Mouse (Mus musculus) limb, embryonic 11.5 days (tissue): Measurements from ENCODE around the gene Igfals. TPM values are rescaled to one million over a fixed set of nuclear protein-coding genes. Genes with fewer than 3 reads are reported as not detected.

Source experiments
- ATAC-seq: fragments of 200-750 bp; cut with Nextera tagmentation; 2 replicates; pipeline ENCODE4 v1.8.0; 2017; ENCODE audit warnings: low read depth; ENCODE audit not compliant: insufficient number of reproducible peaks, low FRiP score, low TSS enrichment
- DNase-seq: peaks from one replicate; pipeline ENCODE4 v3.0.0-alpha.2; 2015; ENCODE audit warnings: low spot score
- H3K27ac ChIP-seq: fragments of 300-500 bp; sonication (generic); replicated peaks from 2 replicates; pipeline ENCODE4 v1.5.1; 2014; ENCODE audit warnings: low read depth, mild to moderate bottlenecking, low read length
- H3K27me3 ChIP-seq: fragments of 300-500 bp; sonication (generic); 2 replicates; pipeline ENCODE4 v1.6.1; 2014; ENCODE audit warnings: mild to moderate bottlenecking, low read length, mixed read lengths; ENCODE audit not compliant: control insufficient read depth, insufficient read depth
- H3K36me3 ChIP-seq: fragments of 300-500 bp; sonication (generic); 2 replicates; pipeline ENCODE4 v1.6.1; 2014; ENCODE audit warnings: mild to moderate bottlenecking, low read length, moderate library complexity, mixed read lengths; ENCODE audit not compliant: control insufficient read depth, insufficient read depth
- H3K4me1 ChIP-seq: fragments of 300-500 bp; sonication (generic); 2 replicates; pipeline ENCODE4 v1.6.1; 2014; ENCODE audit warnings: low read length, mixed read lengths; ENCODE audit not compliant: control insufficient read depth, insufficient read depth
- H3K4me2 ChIP-seq: fragments of 300-500 bp; sonication (generic); 2 replicates; pipeline ENCODE4 v1.6.1; 2014; ENCODE audit warnings: low read depth, mild to moderate bottlenecking, moderate library complexity; ENCODE audit not compliant: severe bottlenecking
- H3K4me3 ChIP-seq: fragments of 300-500 bp; sonication (generic); 2 replicates; pipeline ENCODE4 v1.5.1; 2014; ENCODE audit warnings: low read depth, low read length
- H3K9ac ChIP-seq: fragments of 300-500 bp; sonication (generic); 2 replicates; pipeline ENCODE4 v1.6.1; 2014; ENCODE audit warnings: mild to moderate bottlenecking, low read length
- H3K9me3 ChIP-seq: fragments of 300-500 bp; sonication (generic); 2 replicates; pipeline ENCODE4 v1.6.1; 2016; ENCODE audit warnings: low read length; ENCODE audit not compliant: control insufficient read depth
- WGBS: fragments of 180-500 bp; shearing (Covaris S2); extraction: QIAGEN DNeasy Blood & Tissue Kit; methylation state at CpG from one replicate; pipeline ENCODE4 v1.1.7; 2014; 5-methylcytosine and 5-hydroxymethylcytosine counted together
- polyA plus RNA-seq: library from polyadenylated mRNA; unstranded; fragments of >200 nt; fragmentation: Nextera tagmentation; extraction: Ambion mirVana; gene quantifications from 2 replicates; pipeline ENCODE4 v1.2.1, GENCODE M21; 2014

The Igfals gene
- polyA plus RNA-seq = 0.24 and 0.47 TPM in 2 replicates

- 0 out of 2 replicates have a peak, but pooled peaks cover 4% of the 10 kb centered on the region for H3K36me3 ChIP-seq
- no peaks in the 10 kb centered on the region for H3K27me3 ChIP-seq
- 89% methylated on average over 8 of the region's 8 CpGs for WGBS
- H3K27ac ChIP-seq = no peak within 1 kb of the TSS
- no peak within 1 kb of the TSS for H3K4me3 ChIP-seq
- H3K4me1 ChIP-seq = no peaks in the 10 kb centered on the region
- no peak within 1 kb of the TSS for H3K9ac ChIP-seq
- H3K9me3 ChIP-seq = no peaks in the 10 kb centered on the region
- ATAC-seq (no peak), DNase-seq (no peak)
- no peak within 1 kb of the TSS for H3K4me2 ChIP-seq
Measured at GRCm38 (mm10) chr17:24865776-24866175, at the start of gene Igfals. Gene Igfals (plus strand): TSS chr17:24865997.

- H3K4me1 ChIP-seq = no peaks in the 10 kb centered on the region
- no peaks in the 10 kb centered on the region for H3K9me3 ChIP-seq
- no peak overlapping the region for H3K4me2 ChIP-seq
- ATAC-seq (no peak), DNase-seq (no peak)
- no peak overlapping the region for H3K27ac ChIP-seq
- H3K36me3 ChIP-seq = no peaks in the 10 kb centered on the region
- 43% methylated on average over 1 of the region's 1 CpGs for WGBS
- H3K9ac ChIP-seq = no peak overlapping the region
- no peak overlapping the region for H3K4me3 ChIP-seq
- H3K27me3 ChIP-seq = no peaks in the 10 kb centered on the region
Measured at GRCm38 (mm10) chr17:24817503-24817902, 48.3 kb upstream of the Igfals start.

- Histone ChIP-seq H3K9ac (no peak overlapping the region), H3K27me3 (no peaks in the 10 kb centered on the region)
- no peak for ATAC-seq
Measured at GRCm38 (mm10) chr17:24818172-24818571, 47.6 kb upstream of the Igfals start.

GRCm38 (mm10) chr17:24819469-24819868, 46.3 kb upstream of the Igfals start:
- Histone ChIP-seq H3K4me2 (no peak overlapping the region), H3K4me1 (no peaks in the 10 kb centered on the region), H3K9me3 (no peaks in the 10 kb centered on the region), H3K27me3 (no peaks in the 10 kb centered on the region), H3K27ac (no peak overlapping the region), H3K36me3 (no peaks in the 10 kb centered on the region), H3K9ac (no peak overlapping the region), H3K4me3 (no peak overlapping the region)
- no peak for ATAC-seq
- DNase-seq = no peak
- WGBS = 68% methylated on average over 2 of the region's 2 CpGs

More at GRCm38 (mm10) chr17:24818172-24818571, 47.6 kb upstream of the Igfals start:
- Histone ChIP-seq H3K36me3 (no peaks in the 10 kb centered on the region), H3K9me3 (no peaks in the 10 kb centered on the region), H3K4me3 (no peak overlapping the region), H3K4me1 (no peaks in the 10 kb centered on the region), H3K27ac (no peak overlapping the region), H3K4me2 (no peak overlapping the region)
- DNase-seq = no peak
- WGBS = 62% methylated on average over 6 of the region's 6 CpGs

GRCm38 (mm10) chr17:24821351-24822280, 44.2 kb upstream of the Igfals start:
- Histone ChIP-seq H3K9me3 (no peaks in the 10 kb centered on the region), H3K4me1 (no peaks in the 10 kb centered on the region), H3K27ac (no peak overlapping the region), H3K27me3 (no peaks in the 10 kb centered on the region), H3K36me3 (no peaks in the 10 kb centered on the region), H3K9ac (no peak overlapping the region), H3K4me2 (no peak overlapping the region), H3K4me3 (no peak overlapping the region)
- ATAC-seq (no peak), DNase-seq (no peak)
- WGBS = 57% methylated on average over 3 of the region's 3 CpGs

- Histone ChIP-seq H3K27me3 (no peaks in the 10 kb centered on the region), H3K9ac (no peak within 1 kb of the TSS), H3K36me3 (no peaks in the 10 kb centered on the region), H3K27ac (no peak within 1 kb of the TSS), H3K4me3 (no peak within 1 kb of the TSS), H3K4me2 (no peak within 1 kb of the TSS), H3K4me1 (no peaks in the 10 kb centered on the region), H3K9me3 (no peaks in the 10 kb centered on the region)
- 65% methylated on average over 8 of the region's 8 CpGs for WGBS
- no peak for DNase-seq
- no peak for ATAC-seq
Measured at GRCm38 (mm10) chr17:24839842-24840241, 26.0 kb upstream of the Igfals start, which contains the start of gene Hagh. Gene Hagh (plus strand): TSS chr17:24840143.

- Histone ChIP-seq H3K9me3 (no peaks in the 10 kb centered on the region), H3K27me3 (no peaks in the 10 kb centered on the region), H3K4me3 (no peak overlapping the region), H3K27ac (no peak overlapping the region), H3K4me1 (no peaks in the 10 kb centered on the region), H3K4me2 (no peak overlapping the region), H3K9ac (no peak overlapping the region), H3K36me3 (no peaks in the 10 kb centered on the region)
- ATAC-seq (no peak), DNase-seq (no peak)
- WGBS = 63% methylated on average over 5 of the region's 5 CpGs
Measured at GRCm38 (mm10) chr17:24840341-24840740, 25.5 kb upstream of the Igfals start.

GRCm38 (mm10) chr17:24841133-24841532, 24.7 kb upstream of the Igfals start:
- Histone ChIP-seq H3K27me3 (no peaks in the 10 kb centered on the region), H3K4me2 (no peak overlapping the region), H3K27ac (no peak overlapping the region), H3K4me3 (no peak overlapping the region), H3K36me3 (no peaks in the 10 kb centered on the region), H3K9ac (no peak overlapping the region), H3K9me3 (no peaks in the 10 kb centered on the region), H3K4me1 (no peaks in the 10 kb centered on the region)
- DNase-seq (no peak), ATAC-seq (no peak)
- 50% methylated on average over 4 of the region's 4 CpGs for WGBS
